Mouse (Mus musculus) MEL-GATA-1-ER (cell line): ENCODE results near the gene Mxd4.

Experiments
- DNase-seq: peaks from one replicate; pipeline ENCODE4 v3.0.0-alpha.2; 2012; ENCODE audit warnings: low read depth; ENCODE audit errors: extremely low read depth

Gene Mxd4

DNA sequence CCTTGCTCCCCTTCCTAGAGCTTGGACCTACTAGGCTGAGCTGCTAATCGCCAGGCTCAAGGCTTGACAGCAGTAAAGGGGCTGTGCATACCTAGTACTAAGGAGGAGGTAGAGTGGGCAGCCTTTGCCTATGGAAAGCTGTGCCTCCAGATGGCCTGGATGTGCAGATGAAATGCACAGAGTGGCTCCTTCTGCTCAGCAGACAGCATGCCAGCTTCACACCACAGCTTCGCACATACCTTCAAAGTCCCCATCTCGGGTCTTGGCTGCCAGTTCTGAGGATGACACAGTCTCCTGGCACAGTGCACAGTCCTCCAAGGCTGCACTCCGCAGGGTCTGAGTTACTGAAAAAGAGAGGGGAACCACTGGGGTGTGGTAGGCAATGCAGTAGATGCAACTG, 9.7 kb upstream of the Mxd4 start:
- DNase-seq: no peak

GRCm38 (mm10) chr5:34196423-34196822, 8.9 kb upstream of the Mxd4 start:
- DNase-seq: no peak

- DNase-seq: no peak
These were observed 8.3 kb upstream of the Mxd4 start for GRCm38 (mm10) chr5:34195786-34196185.

- DNase-seq: no peak
These were observed 7.6 kb upstream of the Mxd4 start for GRCm38 (mm10) chr5:34194975-34195662.

- no peak for DNase-seq
These were observed 6.9 kb upstream of the Mxd4 start for GRCm38 (mm10) chr5:34194426-34194825.

DNA sequence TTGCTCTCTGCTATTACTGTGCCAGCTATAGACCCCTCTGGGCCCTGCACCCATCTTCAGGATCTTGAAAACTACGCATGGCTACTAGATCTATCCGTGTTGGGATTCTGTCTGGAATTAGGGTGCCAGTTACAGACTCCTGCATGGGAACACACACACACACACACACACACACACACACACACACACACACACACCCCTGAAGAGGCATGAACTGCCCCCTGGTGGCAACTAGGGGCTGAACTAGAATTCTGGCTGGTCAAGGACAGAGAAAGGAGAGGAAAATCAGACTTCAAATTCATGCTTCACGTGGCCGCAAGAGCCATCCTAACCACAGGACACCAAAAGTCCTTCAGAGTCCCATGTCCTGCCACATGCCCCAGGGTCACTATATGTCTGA, 4.3 kb upstream of the Mxd4 start:
- no peak for DNase-seq

- DNase-seq: no peak
These were observed 3.5 kb upstream of the Mxd4 start for GRCm38 (mm10) chr5:34191021-34191420.

DNA sequence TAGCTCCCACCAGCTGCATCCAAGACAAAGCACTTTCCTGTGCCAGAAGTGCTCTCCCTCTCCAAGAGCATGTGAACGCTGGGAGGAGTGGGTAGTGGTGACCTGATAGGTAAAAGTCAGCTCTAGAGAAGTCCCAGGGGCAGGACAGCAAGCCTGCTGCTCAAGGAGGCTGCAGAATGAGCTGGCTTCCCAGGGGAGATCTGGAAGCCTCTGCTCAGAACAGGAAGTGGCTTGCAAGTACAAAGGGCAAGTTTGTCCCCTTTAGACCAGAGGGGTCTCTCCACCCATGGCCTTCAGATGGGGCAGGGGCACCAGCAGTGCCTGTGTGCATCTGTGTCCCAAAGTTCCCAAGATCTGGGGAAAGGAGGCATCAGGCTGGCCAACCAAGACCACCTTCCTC, 2.0 kb upstream of the Mxd4 start:
- no peak for DNase-seq

DNA sequence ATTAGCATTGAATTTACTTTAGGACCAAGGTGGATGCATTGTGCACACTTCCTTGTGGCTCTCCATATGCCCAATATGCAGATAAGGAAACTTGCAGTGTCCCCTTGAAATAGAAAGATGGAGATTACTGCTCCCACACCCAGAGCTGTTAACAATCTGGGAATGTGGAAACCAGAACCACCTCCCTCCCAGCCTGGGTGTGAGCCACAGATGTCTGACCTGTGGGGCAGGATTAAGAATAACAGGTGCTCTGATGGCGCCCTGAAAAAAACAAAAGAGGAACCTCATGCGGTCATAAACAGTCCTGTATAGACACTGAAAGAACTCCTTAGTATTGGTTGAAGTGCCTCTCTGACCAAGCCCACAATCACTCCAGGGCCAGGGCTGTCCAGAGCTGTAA, 1.3 kb upstream of the Mxd4 start:
- DNase-seq: no peak

GRCm38 (mm10) chr5:34186961-34187391, 544 bp downstream of the Mxd4 start:
- DNase-seq: no peak

- no peak for DNase-seq
These were observed 1.1 kb downstream of the Mxd4 start for GRCm38 (mm10) chr5:34186391-34186790.

DNA sequence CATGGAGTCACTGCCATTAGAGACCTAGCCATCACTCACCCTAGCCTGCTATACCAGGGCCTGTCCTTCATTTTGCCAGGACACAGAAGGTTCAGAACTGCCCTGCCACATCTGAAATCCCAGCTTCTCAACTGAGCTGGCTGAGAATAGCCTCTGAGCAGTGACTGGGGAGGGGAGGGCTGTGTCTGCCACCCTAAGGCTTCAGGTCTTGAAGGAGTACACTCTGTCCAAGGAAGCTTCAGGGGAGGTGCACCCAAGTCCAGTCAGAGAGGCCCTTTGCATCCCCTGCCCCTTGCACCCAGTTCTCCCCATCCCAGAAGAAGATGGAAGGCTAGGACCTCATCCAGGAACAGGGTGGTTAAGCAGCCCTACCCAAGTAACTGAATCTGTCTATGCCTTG, 1.7 kb downstream of the Mxd4 start:
- no peak for DNase-seq

DNA sequence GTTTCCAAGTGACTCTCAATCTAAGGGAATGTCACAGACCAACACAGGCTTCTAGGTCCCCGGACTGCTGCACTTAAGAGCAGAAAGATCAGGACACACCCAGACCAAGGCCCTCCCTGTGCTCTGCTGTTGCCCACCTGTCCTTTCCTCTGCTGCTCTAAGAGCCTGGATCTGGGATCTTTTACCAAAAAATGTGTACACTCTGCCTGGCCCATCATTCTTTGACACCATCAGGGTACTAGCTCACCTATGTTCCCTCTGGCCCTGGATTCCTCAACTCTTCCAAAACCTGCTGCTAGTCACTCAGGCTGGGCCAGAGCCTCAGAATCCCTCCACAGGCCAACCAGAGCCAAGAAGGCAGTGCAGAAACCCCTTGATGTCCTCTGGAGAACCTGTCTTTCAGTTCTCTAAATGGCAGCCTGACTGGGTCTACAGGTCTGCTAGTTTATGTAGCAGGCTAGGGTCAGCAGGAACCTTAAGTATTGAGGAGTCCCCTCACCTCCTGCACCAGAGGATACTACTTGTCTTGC, 2.4 kb downstream of the Mxd4 start:
- no peak for DNase-seq

- DNase-seq: no peak
These were observed 3.5 kb downstream of the Mxd4 start for GRCm38 (mm10) chr5:34183976-34184375.

- no peak for DNase-seq
These were observed 4.2 kb downstream of the Mxd4 start for GRCm38 (mm10) chr5:34183156-34183880.

DNA sequence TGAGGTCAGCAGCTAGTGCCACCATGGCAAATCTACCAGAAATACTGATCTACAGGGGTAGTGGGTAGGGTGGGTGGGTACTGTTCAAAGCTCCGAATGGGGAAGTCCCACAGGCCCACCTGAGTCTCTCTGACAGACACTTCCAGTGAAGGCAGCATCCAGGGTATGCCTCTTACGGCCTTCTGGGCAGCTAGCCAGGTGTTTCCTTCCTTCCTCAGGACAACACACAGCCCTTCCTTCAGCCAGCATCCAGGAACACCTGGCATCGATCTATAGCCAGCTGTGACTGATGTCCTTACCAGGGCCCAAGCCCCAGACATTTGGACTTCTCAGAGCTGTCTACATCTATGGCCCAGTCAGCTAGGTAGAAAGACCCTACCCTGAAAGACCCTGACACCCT, 5.0 kb downstream of the Mxd4 start:
- DNase-seq: no peak

DNA sequence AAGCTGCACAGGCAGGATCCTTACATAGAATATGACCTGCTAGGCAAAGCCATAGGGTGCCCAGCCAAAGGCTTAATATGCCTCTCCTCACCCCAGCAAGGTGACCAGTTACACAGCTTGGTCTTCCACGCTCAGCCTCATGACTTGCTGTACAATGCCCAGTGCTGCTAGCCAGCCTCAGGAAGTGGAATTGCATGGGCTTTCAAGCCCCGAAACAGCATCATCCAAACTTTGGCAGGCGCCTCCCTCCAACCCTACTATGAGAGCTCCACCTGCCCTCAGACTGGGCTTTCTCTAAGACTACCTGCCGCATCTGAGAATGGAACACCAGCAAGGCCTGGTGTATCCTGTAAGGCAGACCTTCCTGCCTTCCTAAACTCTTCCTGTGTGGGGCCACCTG, 9.7 kb downstream of the Mxd4 start:
- no peak for DNase-seq

DNA sequence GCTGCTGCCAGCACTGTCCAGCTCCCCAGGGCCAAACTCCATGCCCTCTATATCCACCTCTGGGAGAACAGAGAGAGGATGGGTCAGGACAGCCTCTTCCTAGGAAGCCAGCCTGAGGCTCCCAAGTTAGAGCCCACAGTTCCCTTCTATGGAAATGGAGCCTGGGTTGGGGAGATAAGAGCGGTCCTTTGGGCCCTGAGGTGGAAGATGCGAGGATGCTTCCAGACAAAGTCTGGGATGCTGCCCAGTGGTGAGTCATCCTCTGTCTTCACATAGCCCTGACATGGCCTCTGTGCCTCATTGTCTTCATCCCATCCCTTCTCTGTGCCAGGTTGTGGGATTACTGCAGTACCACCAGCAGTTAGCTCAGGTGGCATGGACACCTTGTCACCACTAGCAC, 10.4 kb downstream of the Mxd4 start:
- no peak for DNase-seq

- DNase-seq: no peak
These were observed 10.8 kb downstream of the Mxd4 start for GRCm38 (mm10) chr5:34176691-34177090.

GRCm38 (mm10) chr5:34175403-34175694, 12.2 kb downstream of the Mxd4 start:
- DNase-seq: no peak

- no peak for DNase-seq
These were observed 12.7 kb downstream of the Mxd4 start for GRCm38 (mm10) chr5:34174550-34175402.

GRCm38 (mm10) chr5:34174021-34174420, 13.5 kb downstream of the Mxd4 start:
- no peak for DNase-seq
